Mouse (Mus musculus): ENCODE measurements around the gene Usp32.
"Not testable (repeated sequence)": the region's sequence is repeated elsewhere in the genome, so short reads cannot be mapped to it uniquely, and the experiment has no call there.

Gene Usp32

GRCm38 (mm10) chr11:85139581-85140540, at the start of gene Usp32:
Gene Usp32 (minus strand): TSS chr11:85140161.
- peak; percentile 95 for DNase-seq (ENCODE audit: low read depth, low spot score)

DNA sequence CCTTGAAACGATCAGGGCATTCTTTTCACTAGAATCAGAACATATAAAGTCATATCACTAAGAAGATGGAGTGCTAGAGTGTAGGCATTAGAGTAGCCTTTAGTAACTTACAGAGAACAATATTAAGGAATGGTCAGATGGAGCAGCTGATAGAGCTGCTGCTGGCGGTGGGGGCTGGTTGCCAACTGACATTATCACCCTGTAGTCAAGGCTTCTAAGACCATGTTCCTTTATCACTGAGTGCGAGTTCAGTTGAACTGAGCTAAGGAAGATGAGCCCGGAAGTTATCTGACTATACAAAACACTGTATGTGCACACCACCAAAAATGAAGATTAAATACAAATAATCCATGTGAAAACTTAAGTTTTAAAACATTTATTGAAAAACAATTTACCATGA, 49.1 kb upstream of the Usp32 start:
- no peak for DNase-seq (ENCODE audit: low read depth, low spot score)

GRCm38 (mm10) chr11:85184839-85185238, 44.9 kb upstream of the Usp32 start:
- DNase-seq (ENCODE audit: low read depth, low spot score): no peak

GRCm38 (mm10) chr11:85184082-85184481, 44.1 kb upstream of the Usp32 start:
- no peak for DNase-seq (ENCODE audit: low read depth, low spot score)

- DNase-seq (ENCODE audit: low read depth, low spot score): no peak
These were observed 43.4 kb upstream of the Usp32 start for GRCm38 (mm10) chr11:85183284-85183779.

GRCm38 (mm10) chr11:85182617-85183283, 42.8 kb upstream of the Usp32 start:
- no peak for DNase-seq (ENCODE audit: low read depth, low spot score)

DNA sequence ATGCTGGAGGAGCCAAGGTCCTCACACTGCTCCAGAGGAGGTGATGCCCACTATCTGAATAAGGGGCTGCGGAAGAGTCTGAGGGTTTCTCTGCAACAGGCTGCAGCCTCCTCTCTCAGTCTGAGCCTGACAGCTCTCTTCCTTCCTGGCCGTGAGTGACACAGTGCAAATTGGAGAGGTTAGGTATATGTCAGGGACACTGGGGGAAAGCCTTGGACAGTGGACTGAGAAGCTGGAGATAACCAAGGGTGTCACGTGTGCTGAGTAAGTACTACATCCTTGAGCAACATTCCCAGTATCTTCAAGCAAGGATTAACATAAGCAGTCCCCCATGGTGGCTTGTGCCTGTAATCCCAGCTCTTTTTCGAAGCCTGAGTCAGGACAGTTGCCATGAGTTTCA, 38.5 kb upstream of the Usp32 start:
- no peak for DNase-seq (ENCODE audit: low read depth, low spot score)

GRCm38 (mm10) chr11:85177761-85178160, 37.8 kb upstream of the Usp32 start:
- DNase-seq (ENCODE audit: low read depth, low spot score): no peak

- DNase-seq (ENCODE audit: low read depth, low spot score): no peak
These were observed 36.0 kb upstream of the Usp32 start for GRCm38 (mm10) chr11:85175941-85176340.

GRCm38 (mm10) chr11:85170833-85171232, 30.9 kb upstream of the Usp32 start:
- no peak for DNase-seq (ENCODE audit: low read depth, low spot score)

DNA sequence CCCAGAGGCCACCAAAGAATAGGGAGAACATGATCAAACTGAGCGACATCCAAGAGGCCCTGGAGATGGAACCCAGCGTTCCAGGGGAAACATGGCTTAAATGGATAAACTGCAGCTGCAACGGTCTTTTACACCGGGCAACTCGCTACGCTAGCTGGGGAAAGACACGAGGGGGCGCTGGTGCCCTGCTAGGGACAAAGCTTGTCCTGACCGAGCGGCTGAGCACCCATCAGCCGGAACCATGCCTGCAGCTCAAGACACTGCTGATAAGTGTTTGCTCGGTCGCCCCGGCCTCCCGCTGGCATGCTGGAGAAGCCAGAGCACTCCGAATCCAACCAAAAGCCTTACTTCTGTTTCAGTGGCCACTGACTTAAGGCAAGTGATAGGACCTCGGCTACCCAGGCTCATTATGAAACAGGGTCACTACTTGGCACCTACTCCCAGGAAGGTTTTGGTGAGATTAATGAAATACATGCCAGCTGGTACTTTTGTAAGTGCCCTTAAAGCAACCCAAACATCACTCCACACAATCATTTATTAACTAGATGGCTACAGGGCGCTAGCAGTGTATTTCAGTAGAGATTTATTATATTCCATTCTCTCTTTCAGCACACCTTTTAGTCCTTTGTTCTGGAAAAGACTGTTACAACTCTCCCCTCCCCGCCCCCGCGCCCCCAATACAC, 30.2 kb upstream of the Usp32 start, which contains the start of gene 1700125H20Rik:
1700125H20Rik (plus strand) TSS at position 347 of the 683 bp plus-strand sequence.
- peak; percentile 64 for DNase-seq (ENCODE audit: low read depth, low spot score)

DNA sequence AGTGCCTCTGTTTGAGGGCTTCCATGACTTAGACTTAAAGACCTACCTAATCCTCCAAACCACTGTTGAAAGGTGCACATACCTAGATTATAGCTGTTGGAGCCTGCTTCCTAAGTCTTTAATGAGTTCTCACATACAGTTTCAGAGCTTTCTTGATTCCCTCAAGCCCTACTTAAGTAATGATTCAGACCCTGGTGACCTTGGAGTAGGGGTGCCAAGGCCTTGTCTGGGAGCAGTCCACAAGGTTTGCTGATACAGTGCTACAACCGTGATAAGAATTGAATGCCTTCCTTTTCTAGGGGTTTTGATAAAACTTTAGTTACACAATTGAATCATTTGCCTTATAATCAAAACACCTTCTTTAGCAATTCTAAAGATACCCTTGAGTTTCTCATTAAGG, 27.5 kb upstream of the Usp32 start:
- no peak for DNase-seq (ENCODE audit: low read depth, low spot score)

GRCm38 (mm10) chr11:85164371-85164770, 24.4 kb upstream of the Usp32 start:
- DNase-seq (ENCODE audit: low read depth, low spot score): no peak

- not testable (repeated sequence) for DNase-seq (ENCODE audit: low read depth, low spot score)
These were observed 23.1 kb upstream of the Usp32 start for GRCm38 (mm10) chr11:85163014-85163413.

GRCm38 (mm10) chr11:85157301-85157700, 17.3 kb upstream of the Usp32 start:
- DNase-seq (ENCODE audit: low read depth, low spot score): no peak

DNA sequence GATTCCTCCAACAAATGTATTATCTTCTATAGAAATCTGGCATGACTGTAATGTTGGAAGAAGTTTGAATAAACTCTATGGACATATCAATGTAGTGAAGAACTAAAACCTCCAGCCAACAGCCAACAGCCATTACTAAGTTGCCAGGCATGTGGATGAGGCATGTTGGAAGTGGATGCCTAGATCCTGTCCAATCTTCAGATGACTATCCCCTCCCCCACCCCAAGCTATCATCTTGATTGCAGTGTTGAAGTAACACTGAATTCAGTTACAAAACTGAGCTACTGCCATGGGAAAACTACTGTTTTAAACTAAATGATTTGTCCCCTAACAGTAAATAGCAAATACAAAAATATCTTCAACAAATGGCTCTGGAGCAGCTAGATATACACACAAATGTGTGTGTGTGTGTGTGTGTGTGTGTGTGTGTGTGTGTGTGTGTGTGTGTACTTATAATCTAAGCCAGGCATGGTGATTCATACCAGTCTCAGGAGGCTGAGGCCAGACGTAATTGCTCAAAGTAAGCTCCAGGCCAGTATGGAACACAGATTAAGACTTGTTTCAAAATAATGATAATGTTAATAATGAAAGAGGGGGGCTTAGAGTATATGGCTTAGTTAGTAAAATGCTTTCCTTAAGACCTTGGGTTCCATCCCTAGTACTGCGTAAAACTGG, 12.4 kb upstream of the Usp32 start:
- DNase-seq (ENCODE audit: low read depth, low spot score): no peak

DNA sequence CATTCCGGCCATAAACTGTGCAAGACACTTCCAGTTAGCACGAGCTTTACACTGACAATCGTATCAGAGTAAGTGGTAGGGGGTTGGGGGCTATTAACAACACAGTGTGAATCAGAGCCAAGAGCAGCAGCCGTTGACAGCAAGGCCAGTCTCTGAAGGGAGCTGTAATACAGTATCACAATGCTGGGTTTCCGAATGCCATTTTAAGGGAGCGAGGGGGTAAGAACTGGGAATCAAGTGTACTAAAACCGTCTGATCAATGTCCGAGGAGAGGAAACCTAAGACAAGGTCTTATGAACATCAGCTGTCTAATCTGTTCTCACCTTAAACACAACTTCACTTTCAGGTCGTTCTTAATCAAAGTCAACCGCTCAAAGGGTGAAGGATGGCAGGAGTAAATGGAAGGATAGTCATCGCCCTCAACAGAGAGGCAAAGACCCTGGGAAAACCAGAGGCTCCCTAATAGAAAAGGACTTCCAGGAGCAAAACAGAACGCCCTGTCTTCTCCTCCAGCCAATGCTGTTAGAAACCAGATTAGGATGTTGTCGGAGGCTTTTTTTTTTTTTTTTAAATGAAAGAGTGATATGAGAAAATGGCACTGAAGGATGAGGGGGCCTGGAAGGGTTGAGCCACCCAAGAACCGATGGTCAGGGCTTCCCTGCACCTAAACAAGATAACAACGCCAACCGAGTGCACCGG, 1.0 kb downstream of the Usp32 start:
- no peak for DNase-seq (ENCODE audit: low read depth, low spot score)

DNA sequence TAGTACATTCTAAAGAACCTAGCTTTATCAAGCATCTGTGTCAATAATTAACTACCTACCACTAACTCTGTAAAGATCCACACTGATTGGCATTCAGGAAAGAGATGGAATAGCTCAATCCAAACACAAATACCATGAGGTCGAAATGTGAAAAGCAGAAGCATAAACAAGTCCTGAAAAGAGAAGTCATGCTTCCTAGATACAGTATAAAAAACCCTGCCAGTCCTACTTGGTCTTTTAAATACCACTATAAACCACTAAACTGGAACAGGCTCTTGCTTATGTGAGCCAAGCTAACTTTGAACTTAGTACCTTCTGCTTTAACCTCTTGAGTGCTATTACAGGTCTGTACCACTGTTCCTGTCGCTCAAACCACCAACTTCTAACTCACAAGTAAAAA, 8.4 kb downstream of the Usp32 start:
- no peak for DNase-seq (ENCODE audit: low read depth, low spot score)

DNA sequence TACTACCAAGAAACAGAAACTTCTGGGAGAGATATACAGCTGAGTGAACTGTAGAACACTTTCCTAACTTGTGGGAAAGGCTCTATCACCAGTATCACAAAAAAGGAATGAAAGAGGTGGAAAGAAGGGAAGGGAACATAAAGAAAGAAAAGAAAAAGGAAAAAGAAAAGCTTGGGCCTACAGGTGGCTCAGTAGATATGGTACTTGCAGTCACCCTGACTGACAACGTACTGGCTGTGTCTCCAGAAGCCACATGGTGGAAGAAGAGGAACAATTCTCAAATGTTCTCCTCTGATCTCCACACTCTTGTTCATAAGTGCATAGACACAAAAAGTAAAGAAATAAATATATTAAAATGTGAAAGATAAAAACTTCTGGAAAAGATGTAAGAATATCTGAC, 11.1 kb downstream of the Usp32 start:
- no peak for DNase-seq (ENCODE audit: low read depth, low spot score)

DNA sequence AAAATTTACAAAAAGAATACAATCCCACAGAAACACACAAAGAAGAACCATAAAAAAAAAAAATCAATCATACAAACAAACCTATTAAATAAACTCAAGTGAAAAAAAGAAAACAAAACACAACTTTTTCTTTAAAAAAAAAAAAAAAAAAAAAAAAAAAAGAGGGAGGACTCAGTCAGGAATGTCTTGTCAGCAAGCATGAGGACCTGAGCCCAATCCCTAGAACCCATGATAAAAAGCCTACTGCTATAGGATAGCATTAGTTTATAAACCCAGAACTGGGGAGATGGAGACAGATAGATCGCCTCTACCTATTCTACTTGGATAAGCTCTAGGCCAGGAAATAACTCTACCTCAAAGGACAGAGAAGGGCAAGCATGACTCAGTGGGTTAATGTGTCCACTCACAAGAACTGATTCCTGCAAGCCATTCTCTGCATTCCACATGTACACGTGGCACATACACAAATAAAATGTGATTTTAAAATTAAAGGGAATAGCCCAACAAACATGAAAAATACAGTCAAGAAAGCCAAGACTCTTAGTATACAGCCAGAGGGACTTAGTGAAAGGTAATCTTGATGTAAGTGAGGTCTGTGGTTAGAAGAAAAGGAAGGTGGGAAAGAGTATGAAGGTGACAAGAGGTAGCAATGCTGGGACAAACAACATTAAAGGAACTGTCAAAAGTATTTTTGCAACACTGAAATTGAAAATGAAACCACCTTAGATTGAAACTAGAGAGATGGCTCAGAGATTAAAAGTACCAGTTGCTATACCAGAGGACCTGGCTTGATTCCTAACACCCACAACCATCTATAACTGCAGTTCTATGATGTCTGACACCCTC, 13.5 kb downstream of the Usp32 start:
- DNase-seq (ENCODE audit: low read depth, low spot score): no peak

All from retina, adult 2 months (tissue).